Mouse (Mus musculus): ENCODE data around the gene Pirt.

GRCm38 (mm10) chr11:66928311-66928710, 16.5 kb downstream of the Pirt start:
- TF ChIP-seq ZC3H11A (IDR thresholded peaks at IDR 0.05; ENCODE audit: borderline replicate concordance, low read depth, low read length) (no peak), ZNF384 (IDR thresholded peaks at IDR 0.05; ENCODE audit: low read depth, low read length) (no peak)
